Comparison of ENCODE assay signal across 8 mouse cellular contexts in the genomic region with DNA sequence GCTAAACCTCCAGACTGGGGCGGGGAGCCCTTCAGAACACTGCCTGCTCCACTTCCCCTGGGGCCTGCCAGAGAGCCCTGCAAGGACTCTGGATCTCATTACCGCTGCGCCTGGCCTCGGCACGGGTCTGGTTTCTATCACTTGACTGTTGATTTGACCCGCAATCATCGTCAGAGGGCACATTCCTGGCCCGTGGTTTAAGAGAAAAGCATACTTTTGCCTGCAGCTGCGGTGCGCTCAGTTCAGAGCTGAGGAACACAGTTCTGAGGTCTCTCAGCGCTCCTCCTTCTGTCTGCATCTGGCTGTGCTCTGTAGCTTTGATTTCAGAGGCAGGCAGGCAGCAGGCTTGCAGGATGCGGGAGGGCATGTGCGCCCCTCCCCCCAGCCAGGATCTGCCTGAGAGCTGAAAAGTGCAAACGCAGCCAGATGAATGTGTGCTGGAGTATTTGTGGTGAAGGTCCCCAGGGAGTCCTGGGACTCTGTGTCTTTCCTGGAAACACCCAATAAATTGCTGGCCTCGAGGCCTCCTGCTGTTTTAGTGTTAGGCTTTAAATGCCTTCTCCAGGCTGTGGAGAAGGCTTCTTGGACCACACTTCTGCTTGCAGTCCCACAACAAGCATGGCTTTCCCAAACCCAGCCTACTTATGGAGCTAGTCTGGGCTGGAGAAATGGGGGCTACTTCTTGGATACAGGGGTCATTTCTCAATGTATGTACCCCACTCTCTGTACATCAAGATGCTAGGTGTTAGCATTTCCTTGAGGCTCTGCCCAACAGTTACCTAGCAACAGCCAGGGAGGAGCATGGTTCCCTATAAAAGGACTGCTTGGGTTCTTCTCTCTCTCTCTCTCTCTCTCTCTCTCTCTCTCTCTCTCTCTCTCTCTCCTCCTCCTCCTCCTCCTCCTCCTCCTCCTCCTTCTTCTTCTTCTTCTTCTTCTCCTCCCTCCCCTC. TPM values are rescaled to one million over a fixed set of nuclear protein-coding genes. Genes with fewer than 3 reads are reported as not detected.
DNase-seq lines count a peak whose midpoint lies in the region; ATAC-seq and TF ChIP-seq lines count a peak whose summit lies in the region.

No protein-coding gene starts in this region.

- H3K9ac ChIP-seq in ES-E14 (ENCODE audit: insufficient read depth, low read depth, low read length, poor library complexity, severe bottlenecking), result peak overlapping the region; percentile 9; the same call in 1 of the 2 replicates
- H3K9ac ChIP-seq in intestine, embryonic 15.5 days, result 0 out of 2 replicates have a peak overlapping the region, but pooled peaks have one; percentile 12

- H3K27me3 ChIP-seq in intestine, embryonic 15.5 days (replicated peaks), result no peaks in the 10 kb centered on the region
- H3K27me3 ChIP-seq in midbrain, embryonic 10.5 days (ENCODE audit: low read depth, poor library complexity, severe bottlenecking), result no peaks in the 10 kb centered on the region

- peak; percentile 85 for ATAC-seq in intestine, embryonic 15.5 days

- 5% methylated on average over 15 of the region's 15 CpGs for WGBS in intestine, embryonic 15.5 days
- WGBS in midbrain, embryonic 10.5 days, result under 1% methylated on average over 15 of the region's 15 CpGs

- peaks cover 4 to 19% of the 10 kb centered on the region in 2 experiments for H3K4me1 ChIP-seq in ES-E14 (ENCODE audit: control insufficient read depth in 2 of 2, insufficient read depth in 2 of 2, low read length in 2 of 2, poor library complexity in 1 of 2)
- H3K4me1 ChIP-seq in intestine, embryonic 15.5 days (replicated peaks), result peaks cover 35% of the 10 kb centered on the region
- peaks cover 74% of the 10 kb centered on the region for H3K4me1 ChIP-seq in midbrain, embryonic 10.5 days

- peak overlapping the region; percentile 0 to 1; a peak in 2 of 4 replicates for H3K4me3 ChIP-seq in ES-E14 (ENCODE audit: insufficient read depth in 1 of 2, low read depth in 1 of 2, low read length in 2 of 2, poor library complexity in 1 of 2, severe bottlenecking in 1 of 2)
- H3K4me3 ChIP-seq in intestine, embryonic 15.5 days (replicated peaks), result no peak overlapping the region
- H3K4me3 ChIP-seq in midbrain, embryonic 10.5 days, result peak overlapping the region; percentile 45

- in situ Hi-C loops in ES-E14 (cut with MboI; ENCODE audit: low sequenced_read_pairs in 2 of 2, unreplicated experiment in 2 of 2), result no loop called here

- no peaks in the 10 kb centered on the region for H3K36me3 ChIP-seq in ES-E14 (ENCODE audit: control insufficient read depth, insufficient read depth, low read length, poor library complexity, severe bottlenecking)
- H3K36me3 ChIP-seq in intestine, embryonic 15.5 days, result no peaks in the 10 kb centered on the region
- no peaks in the 10 kb centered on the region for H3K36me3 ChIP-seq in midbrain, embryonic 10.5 days

- intact Hi-C loops in left cerebral cortex, postnatal 36 days (cut with DNase I), result no loop called here

- DNase-seq in ES-E14 (ENCODE audit: low read depth, low spot score), result peak; percentile 63
- peak; percentile 89 for DNase-seq in embryo, embryonic 9.5 days (ENCODE audit: extremely low spot score)
- DNase-seq in heart, adult 11 months, result peak; percentile 98
- peak; percentile 60 to 61 for DNase-seq in left cerebral cortex, postnatal 36 days (ENCODE audit: low spot score in 2 of 2)
- peak; percentile 86 for DNase-seq in midbrain, embryonic 10.5 days (ENCODE audit: low spot score)
- peak; percentile 82 for DNase-seq in right cerebral cortex, postnatal 4 days
- DNase-seq in spleen, postnatal 14 days (ENCODE audit: low spot score in 2 of 2), result no peak

- no peak overlapping the region for H3K27ac ChIP-seq in ES-E14 (ENCODE audit: insufficient read depth, low read depth, low read length, poor library complexity, severe bottlenecking)
- H3K27ac ChIP-seq in intestine, embryonic 15.5 days, result peak overlapping the region; percentile 92
- H3K27ac ChIP-seq in midbrain, embryonic 10.5 days (replicated peaks), result peak overlapping the region; percentile 91

- H3K4me2 ChIP-seq in intestine, embryonic 15.5 days (replicated peaks), result peak overlapping the region; percentile 43

- H3K9me3 ChIP-seq in ES-E14 (ENCODE audit: control insufficient read depth, insufficient read depth, low read depth, low read length), result no peaks in the 10 kb centered on the region
- no peaks in the 10 kb centered on the region for H3K9me3 ChIP-seq in intestine, embryonic 15.5 days
- H3K9me3 ChIP-seq in midbrain, embryonic 10.5 days (replicated peaks), result no peaks in the 10 kb centered on the region

TF ChIP-seq in ES-E14, 5 proteins besides CTCF, POLR2A, EP300 and RAD21:
- no peak for TF ChIP-seq CHD2 (IDR thresholded peaks at IDR 0.05; ENCODE audit: low read depth, low read length)
- TF ChIP-seq HCFC1 (IDR thresholded peaks at IDR 0.05; ENCODE audit: borderline replicate concordance, insufficient read depth, low read length), result no peak
- no peak for TF ChIP-seq MAFK (IDR thresholded peaks at IDR 0.05; ENCODE audit: insufficient read depth, low read depth, low read length)
- TF ChIP-seq ZC3H11A (IDR thresholded peaks at IDR 0.05; ENCODE audit: borderline replicate concordance, low read depth, low read length), result no peak
- no peak for TF ChIP-seq ZNF384 (IDR thresholded peaks at IDR 0.05; ENCODE audit: low read depth, low read length)
TF ChIP-seq in ES-E14: peak in this region for 0.

RNA-seq across cellular contexts. Expression of gene Alox5ap, which starts 56.2 kb away (rescaled TPM):
- 20.7 and 23.0 TPM in 2 replicates for total RNA-seq in ES-E14 (2012; rRNA removed)
- 11.7 and 13.2 TPM in 2 replicates for polyA plus RNA-seq in intestine, embryonic 15.5 days (2015; fragmentation: Nextera tagmentation; extraction: Ambion mirVana)
- 10 to 100 TPM; 12.5 to 14.2 TPM for total RNA-seq in left cerebral cortex, postnatal 36 days (2021)
- 4.8 and 6.2 TPM in 2 replicates for polyA plus RNA-seq in midbrain, embryonic 10.5 days (2016; fragmentation: Nextera tagmentation; extraction: Ambion mirVana)

Comparison
In these comparisons a context has a peak if more than half of its experiments do, and no peak if none do; other contexts are left out.
1. DNase-seq: peak in ES-E14 (single experiment), embryo, embryonic 9.5 days (single experiment), heart, adult 11 months (single experiment), left cerebral cortex, postnatal 36 days (2 of 2), midbrain, embryonic 10.5 days (single experiment) and right cerebral cortex, postnatal 4 days (single experiment); none in spleen, postnatal 14 days (0 of 2).